Comparison of ENCODE assay signal across 8 mouse cellular contexts in the genomic region with DNA sequence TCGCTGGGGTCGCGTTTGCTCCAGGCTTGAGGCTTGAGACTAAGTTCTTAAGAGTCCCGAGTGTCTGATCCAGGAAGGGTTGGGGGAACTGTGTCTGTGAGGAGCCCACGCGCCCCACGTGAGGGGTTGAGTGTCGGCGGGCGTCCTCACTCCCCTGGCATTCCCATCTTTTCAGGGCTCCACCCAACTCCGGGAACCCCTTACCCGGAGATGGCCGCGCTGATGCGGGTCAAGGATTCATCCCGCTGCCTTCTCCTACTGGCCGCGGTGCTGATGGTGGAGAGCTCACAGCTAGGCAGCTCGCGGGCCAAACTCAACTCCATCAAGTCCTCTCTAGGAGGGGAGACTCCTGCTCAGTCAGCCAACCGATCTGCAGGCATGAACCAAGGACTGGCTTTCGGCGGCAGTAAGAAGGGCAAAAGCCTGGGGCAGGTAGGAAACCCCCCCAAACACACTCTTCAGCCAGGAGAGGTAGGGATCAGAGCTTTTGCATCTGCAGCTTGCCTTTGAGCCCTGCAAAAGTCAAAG. TPM values are rescaled to one million over a fixed set of nuclear protein-coding genes. Genes with fewer than 3 reads are reported as not detected.
A peak's percentile ranks its signal among the peaks of the same experiment; 100 is the strongest.
DNase-seq lines count a peak whose midpoint lies in the region; ATAC-seq and TF ChIP-seq lines count a peak whose summit lies in the region.

No protein-coding gene starts in this region.

- peaks cover 28% of the 10 kb centered on the region for H3K27me3 ChIP-seq in heart, embryonic 10.5 days (ENCODE audit: insufficient read depth, poor library complexity, severe bottlenecking)
- H3K27me3 ChIP-seq in forebrain, embryonic 14.5 days (replicated peaks; ENCODE audit: control insufficient read depth, insufficient read depth, low read length), result peaks cover 21% of the 10 kb centered on the region

- peak overlapping the region; percentile 64 for H3K4me3 ChIP-seq in heart, embryonic 10.5 days
- peak overlapping the region; percentile 41 for H3K4me3 ChIP-seq in forebrain, embryonic 14.5 days (ENCODE audit: low read depth, low read length)
- peak overlapping the region; percentile 32 for H3K4me3 ChIP-seq in olfactory bulb, adult 2 months (ENCODE audit: insufficient read depth, low read depth, low read length)

- TF ChIP-seq CTCF in olfactory bulb, adult 2 months (IDR thresholded peaks at IDR 0.05; ENCODE audit: insufficient read depth, low read depth, low read length), result no peak

- H3K4me2 ChIP-seq in forebrain, embryonic 14.5 days (ENCODE audit: low read length), result peak overlapping the region; percentile 96

- DNase-seq in heart, embryonic 10.5 days (ENCODE audit: low spot score), result no peak
- DNase-seq in heart, adult 18-20 months, result no peak
- DNase-seq in Muller cell, postnatal 12 days (ENCODE audit: inconsistent ontology term), result peak; percentile 26
- peak; percentile 20 for DNase-seq in forebrain, embryonic 14.5 days (ENCODE audit: low spot score)
- peak; percentile 34 to 56 for DNase-seq in kidney, postnatal 4 days
- no peak for DNase-seq in thymus, postnatal 0 days (ENCODE audit: low spot score)

- ATAC-seq in forebrain, embryonic 14.5 days, result no peak
- ATAC-seq in erythroid progenitor cell, adult 5-6 weeks (replicated peaks; ENCODE audit: low FRiP score, poor library complexity, severe bottlenecking), result no peak

- no peak for TF ChIP-seq POLR2A in olfactory bulb, adult 2 months (IDR thresholded peaks at IDR 0.05; ENCODE audit: insufficient read depth, low read depth, low read length)

- H3K27ac ChIP-seq in heart, embryonic 10.5 days, result no peak overlapping the region; the same call in 1 of the 2 replicates
- H3K27ac ChIP-seq in forebrain, embryonic 14.5 days (ENCODE audit: low read depth, low read length), result no peak overlapping the region
- H3K27ac ChIP-seq in olfactory bulb, adult 2 months (ENCODE audit: insufficient read depth, low read depth, low read length), result no peak overlapping the region

- under 1% methylated on average over 23 of the region's 23 CpGs for WGBS in heart, embryonic 10.5 days
- under 1% methylated on average over 23 of the region's 23 CpGs for WGBS in forebrain, embryonic 14.5 days
- WGBS in olfactory bulb, adult 2 months, result under 1% methylated on average over 23 of the region's 23 CpGs

- H3K36me3 ChIP-seq in heart, embryonic 10.5 days, result no peaks in the 10 kb centered on the region
- H3K36me3 ChIP-seq in forebrain, embryonic 14.5 days (ENCODE audit: control insufficient read depth, insufficient read depth, low read length), result no peaks in the 10 kb centered on the region

- H3K9me3 ChIP-seq in heart, embryonic 10.5 days, result no peaks in the 10 kb centered on the region
- H3K9me3 ChIP-seq in forebrain, embryonic 14.5 days (replicated peaks; ENCODE audit: control insufficient read depth, low read length), result no peaks in the 10 kb centered on the region

- H3K4me1 ChIP-seq in heart, embryonic 10.5 days, result peaks cover 33% of the 10 kb centered on the region
- peaks cover 19% of the 10 kb centered on the region for H3K4me1 ChIP-seq in forebrain, embryonic 14.5 days (ENCODE audit: control insufficient read depth, insufficient read depth, low read length)
- H3K4me1 ChIP-seq in olfactory bulb, adult 2 months (ENCODE audit: control insufficient read depth, insufficient read depth, low read length), result peaks cover 23% of the 10 kb centered on the region

- H3K9ac ChIP-seq in forebrain, embryonic 14.5 days (ENCODE audit: low read length), result peak overlapping the region; percentile 50

RNA-seq across cellular contexts. Expression of a gene that starts 0.8 kb away (rescaled TPM):
- polyA plus RNA-seq in heart, embryonic 10.5 days (2016; fragmentation: Nextera tagmentation; extraction: Ambion mirVana), result 3.0 and 7.7 TPM in 2 replicates
- total RNA-seq in heart, adult 18-20 months (2021), result under 1 TPM; 0.10 to 0.18 TPM
- 0.79 and 1.6 TPM in 2 replicates for polyA plus RNA-seq in forebrain, embryonic 14.5 days (2014; fragmentation: Nextera tagmentation; extraction: Ambion mirVana)
- not detected in 2 replicates for polyA plus RNA-seq in olfactory bulb, adult 2 months (2012; ENCODE audit: insufficient read depth, insufficient read length, low replicate concordance, missing spikeins)
- total RNA-seq in erythroid progenitor cell, adult 5-6 weeks (2015; ENCODE audit: low replicate concordance), result not detected in 2 replicates
- not detected in 2 replicates for total RNA-seq in erythroid progenitor cell, adult 5-6 weeks (2017; ENCODE audit: low replicate concordance)
- 0.50 and 0.77 TPM in 2 replicates for polyA plus RNA-seq in thymus, postnatal 0 days (2015; fragmentation: Nextera tagmentation; extraction: Ambion mirVana)

Comparison
In these comparisons a context has a peak if more than half of its experiments do, and no peak if none do; other contexts are left out.
1. DNase-seq: peak in Muller cell, postnatal 12 days (single experiment), forebrain, embryonic 14.5 days (single experiment) and kidney, postnatal 4 days (2 of 2); none in heart, embryonic 10.5 days (single experiment), heart, adult 18-20 months (0 of 2) and thymus, postnatal 0 days (single experiment).
2. Peak in every context shown above with its lines, with median percentiles within 50 percentile points of each other: H3K4me3 ChIP-seq.